Mouse (Mus musculus) thymus, adult 18-20 months (tissue): ENCODE results near the gene Gli1.

Experiments used
- DNase-seq, 2 experiments: peaks; one replicate each; pipeline ENCODE4 v3.0.0; 2022; ENCODE audit warnings: mixed read lengths in 2 of 2

The Gli1 gene

DNA sequence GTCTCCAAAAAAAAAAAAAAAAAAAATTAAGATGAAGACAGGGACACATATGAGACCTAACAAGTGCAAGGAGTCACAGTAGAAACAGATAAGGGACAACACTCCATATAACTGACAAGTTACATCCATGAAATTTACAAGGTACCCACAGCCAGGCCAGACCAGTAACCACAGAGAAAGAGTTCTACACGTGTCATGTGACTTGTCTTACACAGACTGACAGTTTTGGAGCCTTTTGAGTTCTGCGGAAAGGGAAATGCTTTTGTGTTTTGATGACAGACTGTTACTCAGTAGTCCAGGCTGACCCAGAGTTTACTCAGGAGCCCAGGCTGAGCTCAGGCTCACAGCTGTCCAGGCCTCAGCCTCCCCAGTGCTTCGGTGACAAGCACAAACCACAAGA, 1.3 kb upstream of the Gli1 start:
- DNase-seq = no peak

DNA sequence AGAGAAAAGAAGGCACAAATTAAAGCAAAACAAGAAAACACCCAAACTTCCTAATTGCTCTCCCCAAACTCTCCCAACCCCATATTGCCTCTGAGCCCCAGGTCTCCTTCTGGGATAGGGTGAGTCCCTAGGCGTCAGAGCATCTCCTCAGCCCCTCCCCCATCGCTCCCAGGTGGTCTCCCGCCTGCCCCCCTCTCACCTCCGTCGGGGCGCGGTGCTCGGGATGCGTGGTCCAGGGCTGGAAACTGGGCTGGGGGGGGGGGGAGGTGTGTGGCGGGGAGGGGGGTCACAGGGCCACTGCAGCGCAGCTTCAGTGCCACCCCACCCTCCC, 449 bp downstream of the Gli1 start:
- DNase-seq = no peak

DNA sequence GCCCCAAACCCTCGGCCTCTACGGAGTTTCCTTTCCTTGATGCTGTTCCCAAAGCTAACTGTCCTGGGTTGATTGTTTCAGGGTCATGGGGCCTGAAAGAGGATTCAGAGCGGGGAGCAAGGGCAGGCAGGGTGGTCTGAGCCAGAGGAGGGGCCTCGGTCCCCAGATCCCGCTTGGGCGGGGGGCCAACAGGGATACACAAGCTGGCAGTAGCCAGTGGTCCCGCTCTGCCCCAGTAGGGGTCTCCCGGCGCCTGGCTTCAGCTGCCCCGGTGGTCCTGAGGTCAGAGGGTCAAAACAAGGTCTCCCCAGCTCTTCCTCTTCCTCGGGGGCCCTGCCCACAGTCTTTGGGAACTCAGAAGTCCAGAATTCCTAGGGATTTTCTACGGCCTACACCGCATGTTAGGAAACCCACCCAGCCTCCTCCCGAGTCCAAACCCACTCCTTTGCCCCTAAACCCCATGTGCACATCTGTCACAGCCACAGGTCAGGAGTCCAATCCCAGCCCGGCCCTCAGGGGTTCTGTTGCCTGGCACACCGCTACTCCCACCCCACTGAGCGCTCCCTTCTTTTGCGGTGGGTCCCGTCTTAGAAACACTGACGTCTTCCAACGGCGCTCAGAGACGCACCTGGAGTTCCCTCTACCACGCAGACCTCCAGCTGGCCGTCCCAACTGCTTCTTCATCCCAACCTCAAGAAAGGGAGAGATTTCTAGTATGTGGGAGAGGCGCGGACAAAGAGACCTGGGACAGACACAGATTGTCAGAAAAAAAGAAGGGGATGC, 1.0 kb downstream of the Gli1 start:
- no peak for DNase-seq

DNA sequence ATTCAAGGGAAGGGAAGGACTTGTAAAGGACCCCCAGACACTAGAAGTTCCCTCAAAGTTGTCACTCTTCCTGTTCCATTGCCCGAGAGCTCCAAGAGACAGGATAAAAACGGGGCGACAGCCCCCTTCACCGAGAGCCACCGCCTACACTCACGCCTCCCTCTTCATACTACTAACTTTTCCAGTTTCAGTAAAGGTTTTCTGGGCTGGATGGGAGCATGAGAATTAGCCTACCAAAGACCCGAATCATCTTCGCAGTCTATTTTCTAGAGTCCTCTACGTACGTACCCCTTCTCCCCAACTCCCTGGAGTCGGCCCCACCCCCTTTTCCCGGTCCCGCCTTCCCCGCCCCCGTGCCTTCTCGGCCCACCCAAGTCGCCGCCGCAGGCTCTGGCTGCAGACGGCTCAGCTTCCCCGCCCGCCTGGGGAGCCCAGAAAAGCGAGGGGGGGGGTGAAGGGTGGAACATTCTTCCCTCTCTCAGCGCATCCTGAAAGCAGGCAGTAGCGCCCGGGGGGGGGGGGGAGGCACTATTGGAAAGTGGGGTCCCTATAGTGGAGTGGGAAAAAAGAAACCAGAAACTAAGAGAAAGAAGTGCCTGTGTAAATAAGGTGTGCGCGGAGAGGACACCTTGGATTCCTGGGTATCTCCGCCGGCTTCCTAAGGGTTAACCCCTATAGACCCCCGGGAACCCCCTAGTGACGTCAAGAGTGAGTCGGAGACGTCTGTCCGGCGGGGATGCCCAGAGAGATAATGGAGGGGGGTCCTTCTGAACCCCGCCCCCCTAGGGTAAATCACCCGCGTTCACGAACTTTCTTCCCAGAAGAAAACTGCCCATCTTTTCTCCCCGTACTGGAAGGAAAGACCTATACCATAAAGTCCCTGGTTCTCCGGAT, 1.8 kb downstream of the Gli1 start:
- no peak for DNase-seq

DNA sequence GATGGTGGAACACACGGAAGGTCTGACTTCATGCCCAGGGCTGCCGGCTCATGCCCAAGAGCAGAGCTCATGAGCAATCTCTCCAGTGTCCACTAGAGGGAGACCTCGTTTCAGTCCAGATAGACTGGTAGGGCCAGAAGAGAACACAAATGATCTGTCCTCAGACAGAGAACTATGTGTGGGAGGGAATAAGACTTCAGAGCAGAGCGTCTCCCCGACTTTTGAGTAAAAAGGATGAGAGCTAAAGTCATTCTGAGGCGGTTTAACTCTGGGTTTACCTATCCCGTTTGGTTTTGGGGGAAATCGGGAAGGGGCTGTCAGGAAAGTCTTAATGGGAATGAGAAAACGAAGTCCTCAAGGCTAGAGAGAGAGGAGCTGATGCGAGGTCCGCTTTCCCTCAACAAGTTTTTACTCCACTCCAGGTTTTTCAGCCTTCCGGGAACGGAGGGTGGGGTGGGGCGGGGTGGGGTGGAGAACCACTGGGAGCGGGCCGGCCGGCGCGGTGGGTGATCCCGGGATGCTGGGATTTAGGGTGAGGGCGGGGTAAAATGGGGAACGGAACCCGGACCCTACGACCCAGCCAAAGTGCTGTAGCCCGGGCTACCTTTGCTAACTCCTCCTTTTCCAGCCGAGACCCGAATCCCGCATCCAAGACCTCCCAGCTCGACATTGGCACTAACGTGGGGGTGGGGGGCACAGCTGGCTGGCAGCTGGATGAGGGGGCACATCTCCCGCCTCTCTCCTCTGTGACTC, 2.7 kb downstream of the Gli1 start:
- DNase-seq = peak in 1 of 2 experiments; percentile 72

DNA sequence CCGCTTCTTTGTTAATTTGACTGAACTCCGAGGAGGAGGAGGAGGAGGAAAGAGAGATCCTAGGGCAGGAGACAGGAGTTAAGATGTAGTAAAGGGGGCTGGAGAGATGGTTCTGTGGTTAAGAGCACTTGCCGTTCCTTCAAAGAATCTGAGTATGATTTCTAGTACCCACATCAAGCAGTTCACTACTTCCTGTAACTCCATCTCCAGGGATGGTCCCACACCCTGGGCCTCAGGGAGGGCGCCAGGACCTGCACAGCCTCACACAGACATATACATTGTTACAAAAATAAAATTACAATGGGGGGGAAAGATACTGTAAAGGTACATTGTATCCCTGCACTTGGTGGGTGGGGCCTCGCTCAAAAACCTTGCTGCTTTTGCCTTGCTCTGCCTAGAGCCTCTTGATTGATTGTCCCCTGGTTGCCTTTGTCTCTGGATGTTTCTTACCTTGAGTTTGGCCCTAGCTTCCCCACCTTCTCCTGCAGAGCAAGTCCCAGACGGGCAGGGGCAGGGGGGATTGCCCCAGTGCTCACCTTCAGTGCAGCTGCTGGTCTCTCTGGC, 4.2 kb downstream of the Gli1 start:
- no peak for DNase-seq

DNA sequence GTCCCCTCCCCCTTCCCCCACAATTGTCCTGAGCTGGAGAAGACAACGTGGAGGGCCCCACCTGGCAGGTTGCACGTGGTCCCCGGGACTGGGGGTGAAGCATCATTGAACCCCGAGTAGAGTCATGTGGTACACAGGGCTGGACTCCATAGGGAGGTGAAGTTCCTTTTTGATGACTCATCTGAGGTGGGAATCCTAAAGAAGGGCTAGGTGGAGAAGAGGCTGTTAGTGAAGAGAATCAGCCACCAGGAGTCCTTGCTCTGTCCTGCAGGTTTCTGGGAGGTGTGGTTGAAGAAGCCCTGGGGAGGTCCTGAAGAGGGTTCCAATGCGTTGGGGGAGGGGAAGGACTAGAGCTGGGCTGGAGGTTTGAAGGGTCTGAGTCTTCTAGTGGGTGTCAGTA, 4.8 kb downstream of the Gli1 start:
- DNase-seq = no peak

DNA sequence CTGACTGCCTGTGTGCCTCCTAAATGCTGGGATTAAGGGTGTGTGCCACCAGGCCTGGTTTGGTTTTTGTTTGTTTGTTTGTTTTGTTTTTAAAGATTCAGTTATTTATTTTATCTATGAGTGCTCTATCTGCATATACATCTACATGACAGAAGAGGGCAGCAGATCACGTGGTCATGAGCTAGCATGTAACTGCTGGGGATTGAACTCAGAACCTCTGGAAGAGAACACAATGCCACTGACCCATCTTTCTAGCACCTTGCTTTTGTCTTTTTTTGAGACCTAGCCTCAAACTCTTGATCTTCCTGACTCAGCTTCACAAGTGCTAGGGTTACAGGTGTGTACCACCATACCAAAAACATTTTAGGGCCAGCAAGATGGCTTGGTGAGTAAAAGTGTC, 6.5 kb downstream of the Gli1 start:
- DNase-seq = no peak

DNA sequence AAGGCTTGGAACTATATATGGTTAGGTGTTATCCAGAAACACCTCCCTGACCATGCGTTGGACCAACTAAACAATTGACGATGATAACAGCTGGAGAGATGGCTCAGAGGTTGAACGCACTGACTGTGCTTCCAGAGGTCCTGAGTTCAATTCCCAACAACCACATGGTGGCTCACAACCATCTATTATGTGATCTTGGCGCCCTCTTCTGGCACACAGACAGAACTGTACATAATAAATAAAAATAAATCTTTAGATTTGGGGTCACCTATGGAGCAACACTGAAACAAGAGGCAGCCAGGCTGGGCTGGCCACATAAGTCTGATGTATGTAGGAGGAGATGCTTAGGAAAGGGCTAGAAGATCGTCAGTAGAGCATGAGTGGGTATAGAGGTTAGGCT, 8.6 kb downstream of the Gli1 start:
- DNase-seq = no peak

DNA sequence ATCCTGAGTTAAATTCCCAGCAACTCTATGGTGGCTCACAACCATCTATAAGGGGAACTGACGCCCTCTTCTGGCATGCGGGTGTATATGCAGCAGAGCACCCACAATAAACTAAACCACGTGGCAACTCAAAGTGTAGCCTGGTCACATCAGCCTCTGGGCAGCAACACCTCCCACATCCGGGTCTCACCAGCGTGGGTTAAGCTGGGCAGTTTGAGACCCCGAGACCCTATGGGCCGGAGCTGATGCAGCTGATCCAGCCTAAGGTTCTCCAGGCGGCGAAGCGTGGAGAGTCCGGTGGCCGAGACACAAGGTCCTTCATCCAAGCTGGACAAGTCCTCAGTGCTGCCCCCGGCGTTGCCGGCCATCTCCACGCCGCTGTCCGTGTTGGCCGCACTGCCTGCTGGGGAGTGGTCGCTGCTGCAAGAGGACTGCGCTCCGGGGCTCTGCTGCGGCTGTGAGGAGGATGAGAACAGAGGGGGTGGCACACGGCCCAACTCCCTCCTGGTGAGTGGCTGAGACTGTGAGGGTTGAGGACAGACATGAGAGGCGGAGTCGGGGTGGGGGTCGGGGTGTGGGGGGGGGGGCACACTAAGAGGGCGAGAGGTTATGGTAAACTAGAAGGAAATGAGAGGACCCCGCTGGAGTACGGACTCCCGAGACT, 9.4 kb downstream of the Gli1 start:
- no peak for DNase-seq

DNA sequence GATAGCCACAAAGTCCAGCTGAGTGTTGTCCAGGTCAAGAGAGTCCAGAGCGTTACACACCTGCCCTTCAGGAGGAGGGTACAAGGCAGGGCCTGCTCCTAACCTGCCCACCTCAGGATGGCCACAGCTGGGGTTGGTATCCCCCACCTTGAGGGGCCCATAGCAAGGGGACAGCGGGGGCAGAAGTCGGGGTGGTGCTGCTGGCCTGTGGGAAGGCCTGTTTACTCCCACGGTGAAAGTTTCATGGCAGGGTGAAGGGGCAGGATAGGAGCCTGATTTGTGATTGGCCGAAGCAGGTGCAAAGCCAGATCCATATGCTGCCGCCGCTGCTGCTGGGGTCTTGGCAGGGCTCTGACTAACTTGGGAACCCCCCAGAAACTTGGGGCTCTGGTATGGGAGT, 11.6 kb downstream of the Gli1 start:
- no peak for DNase-seq

DNA sequence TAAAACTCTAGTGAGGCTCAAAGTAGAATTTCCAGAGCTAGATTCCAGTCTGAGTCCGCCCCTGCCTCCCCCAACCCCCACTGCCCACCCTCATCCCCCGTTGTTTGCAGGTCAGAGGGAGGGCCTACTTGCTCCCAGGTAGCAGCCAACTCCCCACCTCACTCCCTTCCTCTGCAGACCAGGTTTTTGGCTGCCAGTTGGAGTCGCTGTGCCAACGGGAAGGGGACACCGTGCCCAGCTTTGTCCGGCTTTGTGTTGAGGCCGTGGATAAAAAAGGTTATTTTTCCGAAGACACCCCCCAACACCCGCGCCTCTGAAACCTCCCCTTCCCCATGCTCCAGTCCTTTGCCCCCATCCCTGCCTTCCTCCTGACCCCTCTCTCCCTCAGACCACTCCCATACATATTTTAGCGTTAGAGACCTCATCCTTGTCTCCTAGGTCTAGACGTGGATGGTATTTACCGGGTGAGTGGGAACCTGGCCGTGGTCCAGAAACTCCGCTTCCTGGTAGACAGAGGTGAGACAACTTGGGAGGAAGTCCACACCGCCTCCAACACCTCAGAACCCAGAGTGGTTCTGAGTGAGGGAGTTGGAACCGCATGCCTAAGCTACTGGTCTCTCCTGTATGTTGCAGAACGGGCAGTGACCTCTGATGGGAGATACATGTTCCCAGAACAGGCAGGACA, 14.2 kb downstream of the Gli1 start:
- DNase-seq = no peak

DNA sequence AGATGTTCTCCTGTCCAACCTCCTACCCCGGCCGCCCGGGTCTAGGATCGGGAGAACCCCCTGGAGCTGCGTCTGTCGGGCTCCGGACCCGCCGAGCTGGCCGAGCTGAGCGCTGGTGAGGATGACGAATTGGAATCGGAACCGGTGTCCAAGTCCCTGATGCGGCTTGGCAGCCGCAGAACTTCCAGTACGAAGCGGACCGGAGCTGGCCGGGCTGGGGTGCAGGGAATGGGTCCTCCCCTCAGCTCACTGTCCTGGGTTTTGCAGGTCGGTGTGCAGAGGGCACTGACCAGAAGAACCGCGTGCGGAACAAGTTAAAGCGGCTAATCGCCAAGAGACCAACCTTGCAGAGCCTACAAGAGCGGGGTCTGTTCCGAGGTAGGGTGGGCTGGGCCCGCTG, 14.9 kb downstream of the Gli1 start:
- DNase-seq = no peak

DNA sequence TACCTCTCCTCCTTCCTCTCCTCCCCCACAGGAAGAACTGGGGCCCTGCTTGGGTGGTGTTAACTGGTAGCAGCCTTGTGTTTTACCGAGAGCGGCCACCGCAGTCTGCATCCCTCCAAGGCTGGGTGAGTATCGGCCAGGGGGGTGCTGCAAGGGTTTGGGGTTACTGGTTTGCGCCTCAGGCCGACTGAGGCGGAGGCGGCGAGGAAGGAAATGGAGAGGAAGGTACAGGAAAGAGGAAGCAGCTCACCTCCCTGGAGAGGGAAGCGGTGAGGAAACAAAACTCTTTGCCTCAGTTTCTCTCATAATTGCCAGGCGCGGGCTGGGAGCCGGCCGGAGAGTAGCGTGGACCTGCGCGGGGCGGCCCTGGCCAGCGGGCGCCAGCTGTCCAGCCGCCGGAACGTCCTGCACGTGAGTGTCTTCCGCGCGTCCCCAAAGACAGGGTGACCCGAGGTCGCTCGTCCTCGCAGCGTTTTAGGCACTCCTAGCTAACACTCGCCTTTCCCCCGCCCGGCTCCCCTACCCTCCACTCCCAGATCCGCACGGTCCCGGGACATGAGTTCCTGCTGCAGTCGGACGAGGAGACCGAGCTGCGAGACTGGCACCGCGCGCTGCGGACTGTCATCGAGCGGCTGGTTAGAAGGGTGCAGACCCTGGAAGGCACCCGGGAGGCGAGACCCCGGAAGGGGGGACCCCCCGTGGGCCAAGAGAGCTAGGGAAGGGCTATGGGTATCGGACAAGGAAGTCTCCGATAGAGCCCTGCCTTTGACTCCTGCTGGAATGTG, 15.6 kb downstream of the Gli1 start:
- peak in 1 of 2 experiments; percentile 60 for DNase-seq

DNA sequence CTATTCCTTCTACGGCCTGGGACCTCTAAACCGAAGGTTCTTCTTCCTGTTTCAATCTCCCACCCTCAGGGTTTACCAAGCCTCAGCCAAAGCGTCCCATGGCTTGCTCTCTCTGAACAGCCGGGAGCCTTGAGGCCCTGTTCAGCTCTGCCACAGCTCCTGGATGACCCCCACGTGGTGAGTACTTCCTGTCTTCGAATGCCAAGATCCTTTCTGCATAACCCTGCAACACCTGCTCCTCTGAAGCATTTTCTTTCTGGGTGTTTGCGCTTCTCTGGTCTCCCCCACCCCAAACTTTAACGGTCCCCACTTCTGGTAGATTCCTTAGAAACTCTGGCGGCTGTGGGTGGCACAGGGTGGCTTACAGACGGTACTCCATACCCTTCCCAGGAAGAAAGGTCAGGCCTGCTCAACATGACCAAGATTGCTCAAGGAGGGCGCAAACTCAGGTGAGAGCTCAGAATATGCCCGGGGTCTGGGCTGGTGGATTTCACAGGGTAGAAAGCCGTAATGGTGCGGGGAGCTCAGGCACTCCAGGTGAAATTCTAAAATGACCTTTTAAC, 16.2 kb downstream of the Gli1 start:
- DNase-seq = peak in 1 of 2 experiments; percentile 73

DNA sequence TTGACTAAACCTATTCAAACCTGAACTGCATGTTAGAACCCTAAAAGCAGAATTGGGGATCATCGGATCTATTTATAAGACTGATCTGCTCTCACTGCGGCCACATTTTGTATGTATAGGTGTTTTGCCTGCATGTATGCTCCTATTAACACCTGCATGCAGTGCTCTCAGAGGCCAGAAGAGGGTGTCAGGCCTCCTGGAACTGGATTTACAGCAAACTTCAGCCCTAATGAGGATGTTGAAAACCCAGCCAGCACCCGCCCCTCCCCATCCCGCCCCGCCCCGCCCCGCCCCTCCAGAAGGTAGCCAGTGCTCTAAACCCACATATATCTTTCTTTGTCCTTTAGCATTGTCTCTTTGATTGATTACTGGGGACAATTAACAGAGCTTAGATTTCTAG, 17.3 kb downstream of the Gli1 start:
- peak; percentile 64 to 82 for DNase-seq

DNA sequence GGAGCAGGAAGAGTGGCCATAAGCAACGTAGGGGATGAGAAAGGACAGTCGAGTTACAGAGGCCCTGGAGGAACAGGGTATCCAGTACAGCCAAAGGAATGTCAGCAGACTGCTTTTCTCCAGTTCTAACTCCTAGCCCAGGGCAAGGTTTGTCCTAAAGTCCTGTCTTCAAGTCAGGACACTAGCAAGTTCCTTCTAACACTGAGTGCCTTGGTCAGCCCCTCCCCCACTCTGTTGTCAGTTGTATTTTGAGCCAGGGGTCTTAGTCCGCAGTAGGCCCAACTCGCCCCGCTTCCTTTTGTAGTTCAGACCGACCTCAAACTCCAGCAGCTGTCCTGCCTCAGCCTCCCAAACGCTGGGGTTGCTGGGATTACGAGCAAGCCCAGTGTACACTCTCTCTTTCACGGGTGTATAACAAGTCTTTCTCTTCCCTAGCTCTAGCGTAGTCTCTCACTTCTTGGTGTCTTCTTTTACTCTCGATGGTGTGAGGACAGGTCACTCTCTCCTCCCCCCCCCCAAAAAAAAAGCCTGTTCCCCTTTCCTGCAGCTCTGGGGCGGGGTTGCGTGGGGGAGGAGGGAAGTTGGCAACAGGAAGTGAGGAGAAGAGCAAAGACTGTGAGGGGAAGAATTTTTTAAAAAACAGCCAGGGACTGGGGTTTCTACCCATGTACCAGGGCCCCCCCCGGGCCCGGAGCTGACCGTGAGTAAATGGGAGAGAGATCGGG, 18.5 kb downstream of the Gli1 start:
- DNase-seq = peak in 1 of 2 experiments; percentile 64

DNA sequence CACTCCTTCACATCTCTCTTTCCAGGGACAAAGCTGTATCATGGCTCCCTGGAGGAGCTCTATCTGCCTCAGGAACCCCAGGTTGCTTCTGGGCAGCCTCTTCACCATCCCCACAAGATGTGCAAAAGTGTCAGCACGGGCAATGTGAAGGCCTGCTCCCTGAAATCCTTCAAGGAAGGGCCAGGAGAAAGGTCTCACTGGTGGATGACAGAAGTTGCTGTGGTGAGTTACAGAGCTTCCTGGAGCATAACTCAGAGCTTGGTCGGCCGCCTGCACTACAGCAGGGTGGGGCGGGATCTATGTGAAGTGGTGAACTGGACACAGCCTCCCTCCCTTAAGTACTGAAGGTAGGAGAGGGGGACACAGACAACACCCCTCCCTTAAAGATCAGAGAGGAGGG, 19.1 kb downstream of the Gli1 start:
- DNase-seq = no peak

DNA sequence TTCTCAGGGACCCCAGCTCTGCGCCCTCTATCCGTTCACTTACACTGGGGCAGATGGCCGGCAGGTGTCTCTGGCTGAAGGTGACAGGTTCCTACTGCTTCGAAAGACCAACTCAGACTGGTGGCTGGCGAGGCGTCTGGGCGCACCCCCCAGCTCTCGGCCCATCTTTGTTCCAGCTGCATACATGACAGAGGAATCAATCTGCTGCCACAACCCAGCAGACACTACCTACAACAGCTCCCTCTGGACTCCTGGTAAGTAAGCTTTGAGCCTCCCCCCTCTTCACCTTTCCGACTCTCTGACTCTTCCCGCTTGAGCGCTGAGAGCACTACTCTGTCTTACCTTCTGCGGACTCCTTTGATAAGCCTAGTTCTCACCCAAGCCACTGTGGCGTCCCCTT, 19.6 kb downstream of the Gli1 start:
- DNase-seq = no peak

DNA sequence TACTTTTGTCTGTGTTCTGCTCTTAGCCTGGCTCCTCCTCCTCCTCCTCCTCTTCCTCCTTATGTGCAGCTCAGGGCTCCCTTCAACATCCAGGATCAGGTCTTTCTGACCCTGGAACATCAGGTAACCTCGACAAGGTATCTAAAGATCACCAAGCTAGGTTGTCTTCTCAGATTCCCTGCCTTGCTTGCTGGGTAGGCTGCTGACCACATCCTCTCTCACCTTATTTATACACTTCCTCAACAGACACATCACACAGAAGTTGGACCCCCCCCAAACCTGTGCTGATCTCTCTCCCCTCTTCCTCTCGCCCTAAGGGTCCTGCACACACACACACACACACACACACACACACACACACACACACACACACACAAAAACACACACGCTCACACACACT, 20.2 kb downstream of the Gli1 start, which contains the start of gene Arhgap9:
Gene Arhgap9 (plus strand): TSS at position 344 of the 400 bp plus-strand sequence.
- no peak for DNase-seq
